Mouse (Mus musculus) heart, postnatal 14 days (tissue): ENCODE measurements around the gene Mrgprd. TPM values are rescaled to one million over a fixed set of nuclear protein-coding genes. Genes with fewer than 3 reads are reported as not detected.

ENCODE experiments used
- DNase-seq, 2 experiments: peaks; one replicate each; pipeline ENCODE4 v3.0.0; 2021 to 2022
- intact Hi-C: fragments of 180-260 bp; cut with DNase I; formaldehyde crosslinking; loops from one replicate; pipeline ENCODE4 v1.15.1; 2025
- total RNA-seq, 2 experiments: library from RNA; stranded (reverse); gene quantifications; 2 replicates each; pipeline ENCODE4 v1.2.3; 2021

Mrgprd gene
- total RNA-seq, 2 experiments from 2014 or later = not detected

DNA sequence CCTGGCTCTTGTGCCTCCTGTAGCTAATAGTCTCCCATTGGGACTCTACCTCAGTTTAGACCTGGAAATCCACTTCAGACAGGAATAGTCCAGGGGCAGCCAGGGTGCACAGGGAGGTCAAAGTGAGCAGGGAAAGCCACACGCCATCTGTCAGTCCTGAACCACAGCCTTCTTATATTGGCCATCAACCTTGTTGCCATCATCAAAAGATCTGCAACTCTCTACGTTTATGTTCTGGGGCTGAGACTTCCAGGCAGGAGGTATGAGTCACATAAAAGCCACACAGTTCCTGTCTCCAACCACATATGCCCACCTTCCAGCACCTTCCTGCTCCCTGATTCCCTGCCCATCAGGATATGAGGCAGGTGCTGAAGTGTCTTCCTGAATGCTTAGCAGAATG is 23.3 kb downstream of the Mrgprd start:
- no peak for DNase-seq
- intact Hi-C loops = no loop called here

DNA sequence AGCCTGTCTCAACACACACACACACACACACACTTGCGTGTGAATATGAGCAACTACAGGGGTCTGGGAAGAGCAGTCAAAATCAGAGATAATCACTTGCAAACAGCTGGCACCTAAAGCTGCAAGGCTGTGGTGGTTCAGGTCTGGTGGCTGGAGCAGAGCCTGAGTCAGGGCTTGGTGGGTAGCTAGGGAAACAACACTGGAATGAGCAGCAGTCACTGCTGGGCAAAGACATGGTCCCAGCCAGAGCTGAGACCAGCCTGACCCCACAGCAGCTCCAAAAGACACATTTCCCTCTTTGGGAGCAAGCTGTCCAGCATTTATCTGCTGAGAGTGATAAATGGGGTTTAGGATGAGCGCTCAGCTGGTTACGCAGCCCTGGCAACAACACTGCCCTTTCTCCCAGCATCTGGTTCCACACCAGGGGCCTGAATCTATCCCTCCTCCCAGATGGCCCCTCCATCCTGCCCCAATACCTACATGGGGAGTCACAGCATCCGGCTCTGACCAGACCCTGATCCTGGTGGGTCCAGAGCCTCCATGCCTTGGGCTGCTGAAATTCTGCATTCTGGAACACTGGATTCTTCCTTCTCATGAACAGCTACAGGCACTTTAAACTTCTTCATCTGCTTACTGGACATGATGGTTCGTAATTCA is 25.7 kb downstream of the Mrgprd start:
- intact Hi-C loops = no loop called here

More for the DNA sequence above, 25.7 kb downstream of the Mrgprd start:
- DNase-seq = no peak

Other genes starting within 250 kb of the Mrgprd start
- gene 1810010D01Rik, start 106.7 kb upstream of the Mrgprd start, total RNA-seq = under 1 TPM in 1 of 2 experiments, not detected in 1; 0.43 TPM
- gene Tpcn2, start 30.8 kb upstream of the Mrgprd start, total RNA-seq = 1 to 10 TPM; 6.0 to 6.2 TPM
- 1 to 10 TPM; 4.8 to 7.1 TPM for gene Mrgprf, start 14.0 kb upstream of the Mrgprd start, total RNA-seq